Comparison of ENCODE assay signal across 9 mouse cellular contexts in genomic region chr7:112180235-112180705, GRCm38 (mm10). TPM values are rescaled to one million over a fixed set of nuclear protein-coding genes. Genes with fewer than 3 reads are reported as not detected.
A peak's percentile ranks its signal among the peaks of the same experiment; 100 is the strongest.
DNase-seq lines count a peak whose midpoint lies in the region; ATAC-seq and TF ChIP-seq lines count a peak whose summit lies in the region.
"Had no signal": no experiment of that assay in that cellular context is flagged by ENCODE, and none has a peak within 500 bp of the region (broad histone marks: within the 10 kb centered on the region; RNA-seq: fewer than 3 reads in every experiment).

No protein-coding gene starts in this region.

- peak; percentile 61 for ATAC-seq in cerebellum, adult (ENCODE audit: insufficient number of reproducible peaks, low FRiP score, low TSS enrichment)
- peak; percentile 90 for ATAC-seq in forebrain, embryonic 15.5 days (replicated peaks)
- ATAC-seq in liver, postnatal 0 days: peak; percentile 81
- peak; percentile 74 for ATAC-seq in neural tube, embryonic 15.5 days (ENCODE audit: low FRiP score)

- no peak overlapping the region for H3K4me3 ChIP-seq in E14TG2a.4 (replicated peaks; ENCODE audit: low read length)
- no peak overlapping the region for H3K4me3 ChIP-seq in forebrain, embryonic 15.5 days
- H3K4me3 ChIP-seq in liver, postnatal 0 days (ENCODE audit: low read depth, low read length): no peak overlapping the region
- no peak overlapping the region for H3K4me3 ChIP-seq in neural tube, embryonic 15.5 days (replicated peaks)

- peak; percentile 58 for DNase-seq in heart, postnatal 25 days (ENCODE audit: low spot score)
- peak; percentile 89 for DNase-seq in layer of hippocampus, adult 11-12 months (ENCODE audit: low spot score)
- peak; percentile 84 for DNase-seq in liver, postnatal 0 days
- DNase-seq in testis, postnatal 10 days (ENCODE audit: low spot score): peak; percentile 91

- peaks cover 2% of the 10 kb centered on the region; the same call in 1 of the 2 replicates for H3K27me3 ChIP-seq in E14TG2a.4 (ENCODE audit: insufficient read depth, low read length)
- no peaks in the 10 kb centered on the region for H3K27me3 ChIP-seq in forebrain, embryonic 15.5 days
- H3K27me3 ChIP-seq in liver, postnatal 0 days (ENCODE audit: insufficient read depth, low read length): no peaks in the 10 kb centered on the region
- no peaks in the 10 kb centered on the region for H3K27me3 ChIP-seq in neural tube, embryonic 15.5 days (replicated peaks)

- intact Hi-C loops in heart, postnatal 25 days (cut with DNase I): loop anchor here (1.0 kb wide), 2 partner anchors 95 to 189 kb away; no protein-coding TSS in a partner anchor

- H3K4me2 ChIP-seq in forebrain, embryonic 15.5 days (replicated peaks): no peak overlapping the region
- peak overlapping the region; percentile 53 for H3K4me2 ChIP-seq in liver, postnatal 0 days (ENCODE audit: low read depth, low read length)
- H3K4me2 ChIP-seq in neural tube, embryonic 15.5 days: peak overlapping the region; percentile 11; the same call in 1 of the 2 replicates

- WGBS in forebrain, embryonic 15.5 days: 6% methylated on average over 8 of the region's 10 CpGs
- WGBS in liver, postnatal 0 days (ENCODE audit: insufficient replicate concordance): 11% methylated on average over 7 of the region's 10 CpGs
- WGBS in neural tube, embryonic 15.5 days: 10% methylated on average over 8 of the region's 10 CpGs

- TF ChIP-seq CTCF in E14TG2a.4 (conservative IDR thresholded peaks at IDR 0.05; ENCODE audit: low read length): peak; percentile 92
- peak; percentile 98 for TF ChIP-seq CTCF in liver, postnatal 0 days (IDR thresholded peaks at IDR 0.05; ENCODE audit: low read depth)

- H3K36me3 ChIP-seq in E14TG2a.4 (ENCODE audit: insufficient read depth, low read length): no peaks in the 10 kb centered on the region
- no peaks in the 10 kb centered on the region for H3K36me3 ChIP-seq in forebrain, embryonic 15.5 days
- no peaks in the 10 kb centered on the region for H3K36me3 ChIP-seq in liver, postnatal 0 days (replicated peaks; ENCODE audit: insufficient read depth, low read length)
- H3K36me3 ChIP-seq in neural tube, embryonic 15.5 days: no peaks in the 10 kb centered on the region

- peaks cover 4% of the 10 kb centered on the region; the same call in 1 of the 2 replicates for H3K9me3 ChIP-seq in E14TG2a.4 (ENCODE audit: low read length)
- H3K9me3 ChIP-seq in forebrain, embryonic 15.5 days: no peaks in the 10 kb centered on the region
- no peaks in the 10 kb centered on the region for H3K9me3 ChIP-seq in liver, postnatal 0 days (ENCODE audit: low read length)
- H3K9me3 ChIP-seq in neural tube, embryonic 15.5 days (replicated peaks): no peaks in the 10 kb centered on the region

- TF ChIP-seq EP300 in liver, postnatal 0 days (IDR thresholded peaks at IDR 0.05; ENCODE audit: low read depth): no peak

- no peak overlapping the region for H3K9ac ChIP-seq in forebrain, embryonic 15.5 days (replicated peaks)
- no peak overlapping the region; the same call in 1 of the 2 replicates for H3K9ac ChIP-seq in liver, postnatal 0 days (replicated peaks)
- H3K9ac ChIP-seq in neural tube, embryonic 15.5 days (replicated peaks): no peak overlapping the region

- H3K27ac ChIP-seq in forebrain, embryonic 15.5 days (replicated peaks): peak overlapping the region; percentile 51; the same call in 1 of the 2 replicates
- H3K27ac ChIP-seq in liver, postnatal 0 days (ENCODE audit: low read depth): no peak overlapping the region
- no peak overlapping the region for H3K27ac ChIP-seq in neural tube, embryonic 15.5 days (replicated peaks)
- H3K27ac ChIP-seq: macrophage had no signal

- H3K4me1 ChIP-seq in E14TG2a.4 (replicated peaks; ENCODE audit: low read depth, low read length): peaks cover 8% of the 10 kb centered on the region
- H3K4me1 ChIP-seq in forebrain, embryonic 15.5 days: peaks cover 8% of the 10 kb centered on the region
- peaks cover 10% of the 10 kb centered on the region for H3K4me1 ChIP-seq in liver, postnatal 0 days (ENCODE audit: insufficient read depth)
- peaks cover 16% of the 10 kb centered on the region for H3K4me1 ChIP-seq in neural tube, embryonic 15.5 days

RNA-seq across cellular contexts. Expression of gene Dkk3, which starts 21.4 kb away (rescaled TPM):
- polyA plus RNA-seq in forebrain, embryonic 15.5 days (2015; fragmentation: Nextera tagmentation; extraction: Ambion mirVana): 22.3 and 25.9 TPM in 2 replicates
- 10 to 100 TPM; 44.8 to 46.7 TPM for total RNA-seq in heart, postnatal 25 days (2021)
- 1.2 and 1.7 TPM in 2 replicates for polyA plus RNA-seq in liver, postnatal 0 days (2015; fragmentation: Nextera tagmentation; extraction: Ambion mirVana)
- polyA plus RNA-seq in neural tube, embryonic 15.5 days (2015; fragmentation: Nextera tagmentation; extraction: Ambion mirVana): 28.9 and 32.9 TPM in 2 replicates
- polyA plus RNA-seq: macrophage had no signal

RNA-seq across cellular contexts. Expression of gene Mical2, which starts 45.4 kb away (rescaled TPM):
- 5.9 and 7.0 TPM in 2 replicates for polyA plus RNA-seq in forebrain, embryonic 15.5 days (2015; fragmentation: Nextera tagmentation; extraction: Ambion mirVana)
- total RNA-seq in heart, postnatal 25 days (2021): 100 to 1,000 TPM in 1 of 2 experiments, 10 to 100 TPM in 1; 93.4 to 103 TPM
- 2.1 and 2.7 TPM in 2 replicates for polyA plus RNA-seq in liver, postnatal 0 days (2015; fragmentation: Nextera tagmentation; extraction: Ambion mirVana)
- 3.9 and 6.2 TPM in 2 replicates for polyA plus RNA-seq in neural tube, embryonic 15.5 days (2015; fragmentation: Nextera tagmentation; extraction: Ambion mirVana)
